ENCODE assay signal across 6 mouse cellular contexts in genomic region chr17:45623425-45623824, GRCm38 (mm10). TPM values are rescaled to one million over a fixed set of nuclear protein-coding genes. Genes with fewer than 3 reads are reported as not detected.
"Had no signal": no experiment of that assay in that cellular context is flagged by ENCODE, and none has a peak within 500 bp of the region (broad histone marks: within the 10 kb centered on the region; RNA-seq: fewer than 3 reads in every experiment).

No protein-coding gene starts in this region.

RNA-seq across cellular contexts. Expression of gene Mymx, which starts 21.5 kb away (rescaled TPM):
- total RNA-seq: neutrophil, adult 5-6 weeks had no signal
- polyA plus RNA-seq: spleen, adult 2 months had no signal

RNA-seq across cellular contexts. Expression of gene Capn11, which starts 35.7 kb away (rescaled TPM):
- polyA plus RNA-seq: neural tube, embryonic 14.5 days; small intestine, adult 2 months; spleen, adult 2 months; stomach, embryonic 14.5 days; thymus, postnatal 0 days had no signal
